Mouse (Mus musculus) neural tube, embryonic 11.5 days (tissue): Measurements from ENCODE around the gene Abcc4. TPM values are rescaled to one million over a fixed set of nuclear protein-coding genes. Genes with fewer than 3 reads are reported as not detected.
"Not testable (repeated sequence)": the region's sequence is repeated elsewhere in the genome, so short reads cannot be mapped to it uniquely, and the experiment has no call there.

Experiments used
- ATAC-seq: fragments of 200-750 bp; cut with Nextera tagmentation; 2 replicates; pipeline ENCODE4 v1.8.0; 2017; ENCODE audit warnings: moderate number of reproducible peaks, mild to moderate bottlenecking, moderate TSS enrichment, moderate library complexity; ENCODE audit not compliant: insufficient read depth, low FRiP score, low TSS enrichment
- DNase-seq: peaks from one replicate; pipeline ENCODE4 v3.0.0-alpha.2; 2015; ENCODE audit warnings: low spot score
- H3K27ac ChIP-seq: fragments of 300-500 bp; sonication (generic); 2 replicates; pipeline ENCODE4 v1.5.1; 2014; ENCODE audit warnings: low read depth, mild to moderate bottlenecking, low read length
- H3K27me3 ChIP-seq: fragments of 300-500 bp; sonication (generic); 2 replicates; pipeline ENCODE4 v1.6.1; 2014; ENCODE audit warnings: mild to moderate bottlenecking, low read length, mixed read lengths; ENCODE audit not compliant: control insufficient read depth, insufficient read depth
- H3K36me3 ChIP-seq: fragments of 300-500 bp; sonication (generic); 2 replicates; pipeline ENCODE4 v1.6.1; 2014; ENCODE audit warnings: mild to moderate bottlenecking, low read length, moderate library complexity, mixed read lengths; ENCODE audit not compliant: control insufficient read depth, insufficient read depth
- H3K4me1 ChIP-seq: fragments of 300-500 bp; sonication (generic); 2 replicates; pipeline ENCODE4 v1.6.1; 2014; ENCODE audit warnings: low read length, mixed read lengths; ENCODE audit not compliant: control insufficient read depth, insufficient read depth
- H3K4me2 ChIP-seq: fragments of 300-500 bp; sonication (generic); 2 replicates; pipeline ENCODE4 v1.6.1; 2014; ENCODE audit warnings: low read depth, mild to moderate bottlenecking, moderate library complexity
- H3K4me3 ChIP-seq: fragments of 300-500 bp; sonication (generic); 2 replicates; pipeline ENCODE4 v1.5.1; 2014; ENCODE audit warnings: low read depth, low read length
- H3K9ac ChIP-seq: fragments of 300-500 bp; sonication (generic); 2 replicates; pipeline ENCODE4 v1.6.1; 2014; ENCODE audit warnings: mild to moderate bottlenecking, low read length
- H3K9me3 ChIP-seq: fragments of 300-500 bp; sonication (generic); 2 replicates; pipeline ENCODE4 v1.6.1; 2016; ENCODE audit warnings: low read length; ENCODE audit not compliant: control insufficient read depth
- WGBS: fragments of 180-500 bp; shearing (Covaris S2); extraction: QIAGEN DNeasy Blood & Tissue Kit; methylation state at CpG from one replicate; pipeline ENCODE4 v1.1.7; 2014; 5-methylcytosine and 5-hydroxymethylcytosine counted together
- polyA plus RNA-seq: library from polyadenylated mRNA; unstranded; fragments of >200 nt; fragmentation: Nextera tagmentation; extraction: Ambion mirVana; gene quantifications from 2 replicates; pipeline ENCODE4 v1.2.1, GENCODE M21; 2014

Abcc4 gene
- polyA plus RNA-seq, 1 experiment from 2014 or later = 3.3 TPM

GRCm38 (mm10) chr14:118651704-118652439, 54.1 kb downstream of the Abcc4 start:
- DNase-seq (no peak), ATAC-seq (no peak)
- Histone ChIP-seq H3K4me2 (no peak overlapping the region), H3K4me1 (no peaks in the 10 kb centered on the region), H3K36me3 (no peaks in the 10 kb centered on the region), H3K9ac (no peak overlapping the region), H3K9me3 (no peaks in the 10 kb centered on the region), H3K4me3 (no peak overlapping the region), H3K27me3 (no peaks in the 10 kb centered on the region), H3K27ac (no peak overlapping the region)
- WGBS = 89% methylated on average over 20 of the region's 20 CpGs

- Histone ChIP-seq H3K27me3 (no peaks in the 10 kb centered on the region), H3K9ac (no peak overlapping the region), H3K4me3 (no peak overlapping the region), H3K27ac (no peak overlapping the region), H3K4me2 (no peak overlapping the region), H3K9me3 (no peaks in the 10 kb centered on the region), H3K4me1 (no peaks in the 10 kb centered on the region), H3K36me3 (no peaks in the 10 kb centered on the region)
- ATAC-seq = no peak
- WGBS = 88% methylated on average over 2 of the region's 2 CpGs
- no peak for DNase-seq
These were observed 56.1 kb downstream of the Abcc4 start for GRCm38 (mm10) chr14:118649895-118650256.

- H3K9me3 ChIP-seq = no peaks in the 10 kb centered on the region
- H3K27me3 ChIP-seq = no peaks in the 10 kb centered on the region
- no peak overlapping the region for H3K4me3 ChIP-seq
- DNase-seq (no peak), ATAC-seq (no peak)
- no peaks in the 10 kb centered on the region for H3K4me1 ChIP-seq
- WGBS = 81% methylated on average over 6 of the region's 7 CpGs
- no peak overlapping the region for H3K9ac ChIP-seq
- H3K36me3 ChIP-seq = no peaks in the 10 kb centered on the region
- H3K27ac ChIP-seq = no peak overlapping the region
- H3K4me2 ChIP-seq = no peak overlapping the region
These were observed 56.7 kb downstream of the Abcc4 start for GRCm38 (mm10) chr14:118649199-118649894.

- H3K4me2 ChIP-seq, ATAC-seq, H3K27ac ChIP-seq, DNase-seq, H3K27me3 ChIP-seq, H3K36me3 ChIP-seq, H3K4me1 ChIP-seq, H3K9me3 ChIP-seq, H3K4me3 ChIP-seq, H3K9ac ChIP-seq: not testable (repeated sequence)
- 87% methylated on average over 13 of the region's 13 CpGs for WGBS
These were observed 63.0 kb downstream of the Abcc4 start for GRCm38 (mm10) chr14:118642940-118643591.

GRCm38 (mm10) chr14:118642140-118642539, 63.9 kb downstream of the Abcc4 start:
- WGBS = 88% methylated on average over 8 of the region's 8 CpGs
- Histone ChIP-seq H3K27ac (no peak overlapping the region), H3K27me3 (no peaks in the 10 kb centered on the region), H3K4me1 (no peaks in the 10 kb centered on the region), H3K4me2 (no peak overlapping the region), H3K9me3 (no peaks in the 10 kb centered on the region), H3K4me3 (no peak overlapping the region), H3K9ac (no peak overlapping the region), H3K36me3 (no peaks in the 10 kb centered on the region)
- ATAC-seq (no peak), DNase-seq (no peak)

- H3K4me3 ChIP-seq = no peak overlapping the region
- DNase-seq (no peak), ATAC-seq (no peak)
- H3K27ac ChIP-seq = no peak overlapping the region
- no peak overlapping the region for H3K9ac ChIP-seq
- no peaks in the 10 kb centered on the region for H3K36me3 ChIP-seq
- H3K4me2 ChIP-seq = no peak overlapping the region
- no peaks in the 10 kb centered on the region for H3K9me3 ChIP-seq
- WGBS = 79% methylated on average over 25 of the region's 25 CpGs
- no peaks in the 10 kb centered on the region for H3K27me3 ChIP-seq
- no peaks in the 10 kb centered on the region for H3K4me1 ChIP-seq
These were observed 67.4 kb downstream of the Abcc4 start for GRCm38 (mm10) chr14:118638447-118639275.

- WGBS = 77% methylated on average over 15 of the region's 15 CpGs
- H3K36me3 ChIP-seq = no peaks in the 10 kb centered on the region
- H3K9ac ChIP-seq = no peak overlapping the region
- no peak overlapping the region for H3K4me3 ChIP-seq
- no peak for ATAC-seq
- H3K27ac ChIP-seq = no peak overlapping the region
- no peak for DNase-seq
- H3K27me3 ChIP-seq = no peaks in the 10 kb centered on the region
- H3K4me1 ChIP-seq = no peaks in the 10 kb centered on the region
- H3K9me3 ChIP-seq = no peaks in the 10 kb centered on the region
- H3K4me2 ChIP-seq = no peak overlapping the region
These were observed 70.4 kb downstream of the Abcc4 start for GRCm38 (mm10) chr14:118635493-118636183.

GRCm38 (mm10) chr14:118629649-118630048, 76.4 kb downstream of the Abcc4 start:
- Histone ChIP-seq H3K4me1 (no peaks in the 10 kb centered on the region), H3K27me3 (no peaks in the 10 kb centered on the region), H3K4me2 (no peak overlapping the region), H3K27ac (no peak overlapping the region), H3K36me3 (no peaks in the 10 kb centered on the region), H3K9me3 (no peaks in the 10 kb centered on the region), H3K9ac (no peak overlapping the region), H3K4me3 (no peak overlapping the region)
- no peak for ATAC-seq
- DNase-seq = no peak
- WGBS = 85% methylated on average over 8 of the region's 8 CpGs
